Mouse (Mus musculus) central nervous system, embryonic 18 days (tissue): Measurements from ENCODE around the gene Col1a1. TPM values are rescaled to one million over a fixed set of nuclear protein-coding genes. Genes with fewer than 3 reads are reported as not detected.

Experiments used
- polyA plus RNA-seq: library from polyadenylated mRNA; depleted of rRNA; stranded (reverse); fragments of >200 nt; gene quantifications from 2 replicates; pipeline ENCODE4 v1.2.3, GENCODE M21; 2012; rRNA removed

Col1a1 gene
- polyA plus RNA-seq = 30.8 and 149 TPM in 2 replicates

GRCm38 (mm10) chr11:94936045-94936444, at the start of gene Col1a1:
Col1a1 (plus strand) TSS chr11:94936224.

GRCm38 (mm10) chr11:94967419-94967818, 31.4 kb downstream of the Col1a1 start, which contains the start of gene Hils1:
Hils1 (plus strand) TSS chr11:94967593.

GRCm38 (mm10) chr11:94976199-94976598, 40.2 kb downstream of the Col1a1 start, which contains the start of gene Sgca:
Sgca (minus strand) TSS chr11:94976327.

GRCm38 (mm10) chr11:94990749-94991577, 54.9 kb downstream of the Col1a1 start, which contains the start of gene Ppp1r9b:
Ppp1r9b (plus strand) TSS chr11:94991035.

Other genes starting within 250 kb of the Col1a1 start
- 0.08 TPM in 1 of 2 replicates, not detected in the other for gene Gm11541, start 231.7 kb upstream of the Col1a1 start, polyA plus RNA-seq
- gene Cdc34b, start 194.4 kb upstream of the Col1a1 start, polyA plus RNA-seq = 0.04 and 0.12 TPM in 2 replicates
- gene Tmem92, start 153.5 kb upstream of the Col1a1 start, polyA plus RNA-seq = 0.04 TPM in 1 of 2 replicates, not detected in the other
- not detected in 2 replicates for gene Hils1, start 31.4 kb downstream of the Col1a1 start, polyA plus RNA-seq
- 0.10 and 1.6 TPM in 2 replicates for gene Sgca, start 40.1 kb downstream of the Col1a1 start, polyA plus RNA-seq
- gene Ppp1r9b, start 54.8 kb downstream of the Col1a1 start, polyA plus RNA-seq = 45.2 and 53.2 TPM in 2 replicates
- gene Samd14, start 73.7 kb downstream of the Col1a1 start, polyA plus RNA-seq = 115 and 127 TPM in 2 replicates
- 15.4 and 15.9 TPM in 2 replicates for gene Pdk2, start 105.1 kb downstream of the Col1a1 start, polyA plus RNA-seq
- 30.3 and 31.8 TPM in 2 replicates for gene Itga3, start 140.6 kb downstream of the Col1a1 start, polyA plus RNA-seq
- gene Dlx3, start 183.9 kb downstream of the Col1a1 start, polyA plus RNA-seq = 0.08 and 0.52 TPM in 2 replicates
- gene Dlx4, start 210.0 kb downstream of the Col1a1 start, polyA plus RNA-seq = 0.13 and 0.28 TPM in 2 replicates